Mouse (Mus musculus) testis, adult 2 months (tissue): Measurements from ENCODE around the gene Pkp1.

Experiments used
- CTCF ChIP-seq: fragments of 200-500 bp; IDR thresholded peaks from 2 replicates; pipeline ENCODE4 v1.5.1; 2012; ENCODE audit warnings: low read depth, mild to moderate bottlenecking, inconsistent platforms, low read length, moderate library complexity; ENCODE audit not compliant: control insufficient read depth, insufficient read depth, insufficient replicate concordance
- POLR2A ChIP-seq: fragments of 200-500 bp; IDR thresholded peaks from 2 replicates; pipeline ENCODE4 v1.6.1; 2012; ENCODE audit warnings: low read depth, mild to moderate bottlenecking, inconsistent platforms, low read length, moderate library complexity; ENCODE audit not compliant: control insufficient read depth

DNA sequence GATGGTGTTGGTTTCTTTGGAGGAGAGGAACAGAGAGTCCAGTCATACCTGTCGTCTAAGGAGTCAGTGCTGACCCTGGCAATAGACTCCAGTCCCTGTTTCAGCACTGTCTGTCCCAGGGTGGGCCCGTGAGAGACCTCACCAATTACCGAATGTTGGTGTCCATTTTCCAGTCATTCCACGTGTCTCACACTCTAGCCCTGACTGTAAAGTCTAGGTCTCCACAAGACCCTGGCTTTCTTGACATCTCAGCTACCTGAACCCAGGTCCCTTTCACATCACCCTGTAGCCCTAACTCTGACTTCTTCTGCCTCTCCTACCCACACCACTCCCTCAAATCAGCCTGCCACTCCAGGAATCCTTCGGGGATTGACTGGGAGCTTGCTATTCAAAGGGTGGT lies 56.4 kb downstream of the Pkp1 start:
- TF ChIP-seq CTCF, result no peak
- no peak for TF ChIP-seq POLR2A
